21 mouse cellular contexts compared by ENCODE assay signal in the genomic region with DNA sequence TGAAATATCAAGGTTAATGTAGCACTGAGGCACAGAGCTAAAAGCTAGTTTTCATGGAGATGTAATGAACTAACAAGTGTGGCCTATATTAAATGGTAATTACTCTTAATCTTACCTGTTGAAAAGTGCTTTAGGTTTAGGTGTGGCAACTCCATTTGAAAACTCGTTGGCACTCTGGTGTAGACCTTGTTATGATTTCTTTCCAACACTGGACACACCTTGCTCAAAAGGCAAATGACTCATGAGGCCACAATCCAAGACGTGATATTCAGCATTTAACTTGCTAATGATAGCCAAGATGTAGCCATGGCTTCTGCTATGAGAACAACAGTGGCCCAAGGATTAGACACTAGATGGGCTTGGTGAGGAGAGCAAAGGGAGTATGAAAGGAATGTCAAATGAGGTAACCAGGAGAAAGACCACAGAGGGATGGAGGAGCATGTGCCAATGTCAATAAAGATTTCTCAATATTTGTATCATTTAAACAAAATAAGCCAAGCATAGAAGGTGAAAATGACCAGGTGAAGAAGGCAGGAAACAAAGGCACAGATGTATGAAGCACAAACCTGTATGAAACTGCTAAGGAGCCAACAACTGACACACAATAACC.
"Had no signal": no experiment of that assay in that cellular context is flagged by ENCODE, and none has a peak within 500 bp of the region (broad histone marks: within the 10 kb centered on the region; RNA-seq: fewer than 3 reads in every experiment).

No protein-coding gene starts in this region.

- H3K9me3 ChIP-seq: limb, embryonic 10.5 days; liver, embryonic 13.5 days; midbrain, embryonic 13.5 days; neural tube, embryonic 13.5 days had no signal

- H3K27ac ChIP-seq: hindbrain, postnatal 0 days; kidney, postnatal 0 days; layer of hippocampus, adult 2 months; limb, embryonic 10.5 days; limb, embryonic 13.5 days; liver, embryonic 13.5 days; midbrain, embryonic 10.5 days; midbrain, embryonic 13.5 days; neural tube, embryonic 13.5 days had no signal

- DNase-seq: kidney, adult 2 months; kidney, postnatal 25 days; layer of hippocampus, adult 9-11 months; liver, embryonic 13.5 days; retina, postnatal 1 day; right cerebral cortex, postnatal 25 days; thymus, adult 2 months; thymus, postnatal 14 days had no signal

- ATAC-seq: hindbrain, postnatal 0 days; inflammation-experienced regulatory T-cells, adult 6 months; intestine, embryonic 16.5 days; midbrain, embryonic 13.5 days; midbrain, embryonic 16.5 days had no signal

- H3K4me3 ChIP-seq: layer of hippocampus, adult 2 months; limb, embryonic 10.5 days; limb, embryonic 13.5 days; liver, embryonic 13.5 days; megakaryocyte, embryonic 14.5 days; midbrain, embryonic 10.5 days; midbrain, embryonic 13.5 days; myocyte; neural tube, embryonic 13.5 days had no signal

- H3K27me3 ChIP-seq: limb, embryonic 13.5 days; liver, embryonic 13.5 days; megakaryocyte, embryonic 14.5 days; midbrain, embryonic 13.5 days; neural tube, embryonic 13.5 days had no signal

- H3K4me2 ChIP-seq: limb, embryonic 13.5 days; liver, embryonic 13.5 days; midbrain, embryonic 13.5 days; neural tube, embryonic 13.5 days had no signal

- H3K9ac ChIP-seq: limb, embryonic 13.5 days; liver, embryonic 13.5 days; midbrain, embryonic 13.5 days; neural tube, embryonic 13.5 days had no signal

- H3K36me3 ChIP-seq: limb, embryonic 10.5 days; limb, embryonic 13.5 days; liver, embryonic 13.5 days had no signal

- H3K4me1 ChIP-seq: limb, embryonic 10.5 days; limb, embryonic 13.5 days; liver, embryonic 13.5 days; midbrain, embryonic 10.5 days; midbrain, embryonic 13.5 days; neural tube, embryonic 13.5 days had no signal
